Mouse (Mus musculus) cerebellum, adult 2 months (tissue): Measurements from ENCODE around the gene Timm8a2. TPM values are rescaled to one million over a fixed set of nuclear protein-coding genes. Genes with fewer than 3 reads are reported as not detected.
"Not testable (repeated sequence)": the region's sequence is repeated elsewhere in the genome, so short reads cannot be mapped to it uniquely, and the experiment has no call there.

Experiments used
- DNase-seq, 2 experiments: peaks; one replicate each; pipeline ENCODE4 v3.0.0; 2021
- H3K27ac ChIP-seq: fragments of 200-500 bp; 2 replicates; pipeline ENCODE4 v1.5.1; 2012; ENCODE audit warnings: low read length, control low read depth, inconsistent platforms; ENCODE audit not compliant: insufficient read depth
- H3K27me3 ChIP-seq: fragments of 200-500 bp; 2 replicates; pipeline ENCODE4 v1.6.1; 2012; ENCODE audit warnings: inconsistent platforms, mild to moderate bottlenecking, low read length, moderate library complexity; ENCODE audit not compliant: control insufficient read depth, insufficient read depth
- H3K4me1 ChIP-seq: fragments of 200-500 bp; 2 replicates; pipeline ENCODE4 v1.6.1; 2011; ENCODE audit warnings: low read length; ENCODE audit not compliant: control insufficient read depth, insufficient read depth
- H3K4me3 ChIP-seq: fragments of 200-500 bp; replicated peaks from 2 replicates; pipeline ENCODE3; 2011; ENCODE audit warnings: mild to moderate bottlenecking, low read depth, low read length, control low read depth; ENCODE audit not compliant: insufficient read depth
- CTCF ChIP-seq: fragments of 200-500 bp; IDR thresholded peaks from 2 replicates; pipeline ENCODE4 v1.5.1; 2011; ENCODE audit warnings: low read depth, mild to moderate bottlenecking, control low read depth, low read length, moderate library complexity, borderline replicate concordance; ENCODE audit not compliant: insufficient read depth
- POLR2A ChIP-seq: fragments of 200-500 bp; IDR thresholded peaks from 2 replicates; pipeline ENCODE4 v1.6.1; 2011; ENCODE audit warnings: low read length, control low read depth, borderline replicate concordance; ENCODE audit not compliant: insufficient read depth
- WGBS: fragments of 180-500 bp; shearing (Covaris S2); methylation state at CpG from one replicate; pipeline ENCODE4 v1.1.7; 2018; 5-methylcytosine and 5-hydroxymethylcytosine counted together
- polyA plus RNA-seq: library from polyadenylated mRNA; depleted of rRNA; stranded (reverse); fragments of >200 nt; gene quantifications from 2 replicates; pipeline ENCODE4 v1.2.3, GENCODE M21; 2012

The Timm8a2 gene
- polyA plus RNA-seq, 1 experiment = 0.28 TPM

DNA sequence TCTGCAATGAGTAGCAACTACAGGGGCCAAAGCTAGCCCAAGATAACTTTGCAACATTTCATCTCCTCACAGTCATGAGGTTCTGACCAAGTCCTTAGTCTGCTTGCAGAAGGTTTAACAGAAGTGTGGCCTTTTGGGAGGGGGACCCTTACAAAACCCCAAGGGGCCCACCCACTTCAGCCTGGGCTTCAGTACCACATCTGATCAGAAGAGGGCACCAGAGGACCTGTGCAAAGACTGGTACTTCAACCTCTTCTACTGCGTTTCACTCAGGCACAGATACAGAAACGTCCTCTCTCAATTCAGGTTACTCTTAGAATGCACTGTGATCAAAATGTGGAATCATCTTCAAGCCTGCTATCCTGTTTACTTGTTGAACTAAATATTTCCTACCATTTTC, 30.0 kb downstream of the Timm8a2 start:
- 3% methylated on average over 2 of the region's 2 CpGs for WGBS
- H3K27ac ChIP-seq = no peak overlapping the region
- no peak overlapping the region for H3K4me3 ChIP-seq
- no peaks in the 10 kb centered on the region for H3K4me1 ChIP-seq
- no peaks in the 10 kb centered on the region for H3K27me3 ChIP-seq
- peak; percentile 33 to 64 for DNase-seq
- TF ChIP-seq CTCF = peak; percentile 85
- TF ChIP-seq POLR2A = no peak

DNA sequence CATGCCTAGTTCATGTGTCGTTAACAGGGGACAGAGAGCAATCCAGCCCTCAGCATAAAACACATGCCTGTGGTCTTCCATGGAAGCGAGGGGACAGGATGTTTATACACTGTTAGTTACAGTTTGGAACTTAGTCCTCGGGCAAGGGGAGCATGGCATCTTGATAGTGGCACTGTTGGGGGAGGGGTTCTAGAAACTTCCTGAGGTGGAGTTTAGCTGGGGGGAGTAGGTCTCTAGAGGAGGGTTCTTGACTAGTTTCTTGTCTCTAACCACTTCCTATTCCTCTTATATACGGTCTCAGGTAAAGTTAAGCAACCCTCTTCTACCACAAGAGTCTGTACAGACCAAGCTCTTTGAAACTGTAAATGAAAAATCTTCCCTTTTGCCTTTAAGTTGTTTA, 31.8 kb downstream of the Timm8a2 start:
- Histone ChIP-seq H3K27ac (no peak overlapping the region), H3K4me3 (no peak overlapping the region), H3K27me3 (no peaks in the 10 kb centered on the region), H3K4me1 (no peaks in the 10 kb centered on the region)
- no peak for TF ChIP-seq CTCF
- TF ChIP-seq POLR2A = no peak
- whole genome bisulfite sequencing = 73% methylated on average over 4 of the region's 4 CpGs
- DNase-seq = no peak

DNA sequence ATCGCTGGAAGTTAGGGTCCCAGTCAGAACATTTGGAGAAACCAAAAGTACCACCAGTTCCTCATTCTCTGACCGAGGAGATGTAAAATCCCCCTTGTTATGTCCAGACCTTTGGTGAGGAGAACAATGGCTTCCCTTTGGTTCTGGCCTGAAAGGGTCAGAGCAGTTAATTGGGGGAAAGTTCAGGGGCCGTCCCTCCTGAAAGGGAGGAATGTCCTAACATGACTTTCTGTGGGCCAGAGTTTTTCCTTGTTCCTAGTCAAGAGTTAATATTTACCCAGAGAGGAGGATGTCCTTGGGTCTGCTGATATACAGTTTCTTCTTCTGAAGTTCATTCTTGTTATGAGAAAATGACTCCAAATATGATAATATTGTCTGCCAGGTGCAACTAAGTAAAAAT, 33.6 kb downstream of the Timm8a2 start:
- H3K27me3 ChIP-seq, H3K27ac ChIP-seq, H3K4me1 ChIP-seq, H3K4me3 ChIP-seq, DNase-seq: not testable (repeated sequence)
- 48% methylated on average over 3 of the region's 3 CpGs for WGBS

DNA sequence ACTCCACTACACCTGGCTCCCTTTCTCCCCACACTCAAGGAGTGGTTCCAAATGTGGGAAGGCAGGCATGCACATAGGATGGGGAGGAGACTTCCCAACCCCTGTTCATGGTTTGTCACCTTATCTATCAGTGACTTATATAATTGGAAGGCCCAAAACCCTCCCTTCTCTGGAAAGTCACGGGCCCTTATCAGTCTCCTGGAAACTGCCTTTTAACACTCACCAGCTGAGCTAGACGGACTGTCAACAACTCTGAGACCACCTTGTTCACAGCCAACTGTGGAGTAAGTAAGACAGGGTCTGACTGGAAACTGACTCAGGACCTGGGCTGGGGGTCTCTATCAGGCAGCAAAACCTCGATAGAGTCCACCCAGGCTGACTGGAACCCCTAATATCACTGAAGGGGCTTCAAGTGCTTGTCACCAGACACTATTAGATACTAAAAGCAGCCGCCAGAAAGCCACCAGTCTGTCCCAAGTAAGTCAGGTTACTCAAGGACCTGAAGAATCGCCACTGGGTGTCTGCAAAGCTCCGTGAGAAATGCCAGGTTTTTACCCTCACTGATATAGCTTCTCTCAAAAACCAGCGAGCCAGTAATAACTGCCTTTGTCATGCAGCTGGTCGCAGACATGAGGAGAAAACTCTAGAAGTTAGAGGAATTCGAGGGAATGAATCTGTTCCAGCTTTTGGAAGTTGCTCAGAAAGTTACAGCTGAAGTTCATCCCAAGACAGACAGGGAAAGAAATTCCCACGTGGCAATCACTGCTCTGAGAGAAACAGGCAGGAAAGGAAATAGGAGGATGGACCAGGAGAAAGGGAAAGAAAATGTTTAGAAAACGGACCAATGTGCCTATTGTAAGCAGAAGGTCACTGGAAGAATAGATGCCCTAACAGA, 34.6 kb downstream of the Timm8a2 start:
- 42% methylated on average over 11 of the region's 11 CpGs for WGBS
- DNase-seq = no peak
- no peak for TF ChIP-seq CTCF
- no peak for TF ChIP-seq POLR2A
- H3K27ac ChIP-seq = no peak overlapping the region
- no peaks in the 10 kb centered on the region for H3K4me1 ChIP-seq
- H3K4me3 ChIP-seq = no peak overlapping the region
- no peaks in the 10 kb centered on the region for H3K27me3 ChIP-seq

DNA sequence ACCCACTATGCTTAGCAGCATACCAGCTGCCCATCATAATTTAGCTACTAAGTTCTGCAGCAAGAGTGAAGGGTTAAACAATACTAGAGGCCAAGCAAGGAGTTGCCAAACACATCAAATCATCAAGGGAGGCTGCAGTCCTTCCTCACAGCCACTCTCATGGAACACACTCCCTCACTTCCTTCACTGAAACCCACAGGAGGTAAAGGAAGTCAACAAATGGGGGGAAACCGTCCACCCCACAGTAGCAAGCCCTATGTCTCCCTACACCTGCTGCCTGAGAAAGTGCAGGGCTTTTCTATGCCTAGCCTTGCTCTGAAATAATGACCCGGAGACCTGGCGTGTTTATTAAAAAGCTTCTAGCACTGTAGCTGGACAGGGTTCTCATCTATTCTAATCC, 35.5 kb downstream of the Timm8a2 start:
- WGBS = 74% methylated on average over 3 of the region's 3 CpGs

DNA sequence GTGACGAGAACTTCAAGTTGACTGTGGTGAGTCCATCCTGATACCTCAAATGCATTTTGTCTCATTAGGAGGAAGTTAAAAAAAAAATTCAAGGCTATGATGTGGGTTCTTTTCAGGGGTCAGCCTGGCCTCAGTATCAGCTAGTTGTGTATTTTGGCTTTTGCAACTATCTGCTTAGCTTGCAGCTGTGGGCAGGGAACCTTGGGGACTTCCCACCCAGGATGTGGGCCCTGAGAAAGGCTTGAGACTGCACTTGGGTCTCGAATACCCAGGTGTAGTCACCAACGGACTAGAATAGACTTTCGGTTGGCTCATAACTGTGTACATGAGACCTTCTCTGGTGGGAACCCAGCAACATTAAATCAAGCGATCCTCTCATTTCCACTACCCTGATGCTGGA, 38.9 kb downstream of the Timm8a2 start:
- H3K4me3 ChIP-seq = no peak overlapping the region
- 88% methylated on average over 5 of the region's 5 CpGs for WGBS
- DNase-seq = no peak
- H3K4me1 ChIP-seq = no peaks in the 10 kb centered on the region
- no peak for TF ChIP-seq CTCF
- TF ChIP-seq POLR2A = no peak
- H3K27ac ChIP-seq = no peak overlapping the region
- no peaks in the 10 kb centered on the region for H3K27me3 ChIP-seq

More for the DNA sequence above, 35.5 kb downstream of the Timm8a2 start:
- Histone ChIP-seq H3K4me1 (no peaks in the 10 kb centered on the region), H3K27me3 (no peaks in the 10 kb centered on the region), H3K4me3 (no peak overlapping the region), H3K27ac (no peak overlapping the region)
- no peak for TF ChIP-seq POLR2A
- no peak for TF ChIP-seq CTCF
- DNase-seq = no peak

DNA sequence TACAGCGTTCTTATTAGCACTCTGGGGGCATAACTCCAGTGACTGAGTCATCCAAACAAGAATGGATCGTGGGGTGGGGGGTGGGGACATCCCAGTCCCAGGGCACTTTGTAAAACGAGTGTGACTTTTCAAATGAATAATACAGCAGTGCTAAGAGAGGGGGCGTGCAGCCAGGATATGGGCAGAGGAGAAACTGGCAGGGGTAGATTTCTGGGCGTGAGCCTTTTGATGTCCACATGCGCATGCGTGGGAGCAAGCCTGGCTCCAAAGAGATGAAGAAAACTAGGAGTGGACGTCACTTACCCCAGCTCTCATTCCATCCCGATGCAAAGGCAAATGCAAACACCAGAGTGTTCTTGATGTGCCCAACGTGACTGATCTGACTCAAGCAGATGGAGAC, 39.9 kb downstream of the Timm8a2 start:
- TF ChIP-seq POLR2A = no peak
- TF ChIP-seq CTCF = no peak
- 58% methylated on average over 10 of the region's 10 CpGs for WGBS
- Histone ChIP-seq H3K4me1 (no peaks in the 10 kb centered on the region), H3K4me3 (no peak overlapping the region), H3K27ac (no peak overlapping the region), H3K27me3 (no peaks in the 10 kb centered on the region)
- peak in 1 of 2 experiments; percentile 10 for DNase-seq

DNA sequence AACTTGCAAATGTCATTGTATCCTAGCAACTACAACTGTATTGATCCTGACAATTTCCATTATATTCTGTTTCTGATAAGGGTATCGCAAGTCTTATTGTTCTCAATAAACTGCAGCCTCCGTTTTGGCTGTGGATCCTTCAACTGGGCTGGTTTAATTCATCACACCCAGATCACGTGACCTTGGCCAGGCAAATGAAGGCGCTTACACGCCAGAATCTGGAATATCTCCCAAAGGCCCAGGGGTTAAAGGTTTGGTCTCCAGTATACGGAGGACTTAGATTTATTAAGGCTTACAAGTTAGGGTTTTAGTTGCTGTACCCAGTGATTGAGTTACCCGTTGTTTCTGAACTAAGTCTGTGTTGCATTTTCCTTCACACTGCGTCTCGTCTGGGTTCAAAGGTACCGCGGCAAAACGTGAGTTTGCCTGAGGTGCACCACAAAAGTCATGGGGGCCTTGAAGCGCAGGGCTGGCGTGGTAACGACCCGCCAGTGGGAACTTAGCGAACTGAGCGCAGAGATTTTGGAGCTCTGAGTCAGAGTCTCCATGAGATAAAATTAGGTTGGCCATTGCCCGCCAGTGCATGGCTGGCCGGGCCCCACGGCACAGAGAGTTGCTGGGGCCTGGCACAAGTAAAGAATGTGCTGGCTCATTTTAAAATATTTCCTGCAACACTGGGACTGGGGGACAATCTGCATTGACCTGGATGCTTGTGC, 41.2 kb downstream of the Timm8a2 start:
- no peaks in the 10 kb centered on the region for H3K27me3 ChIP-seq
- WGBS = 83% methylated on average over 21 of the region's 21 CpGs
- no peaks in the 10 kb centered on the region for H3K4me1 ChIP-seq
- no peak overlapping the region for H3K27ac ChIP-seq
- DNase-seq = no peak
- TF ChIP-seq POLR2A = no peak
- no peak for TF ChIP-seq CTCF
- no peak overlapping the region for H3K4me3 ChIP-seq
